Mouse (Mus musculus) T-helper 17 cell (primary cell): ENCODE measurements at regions not wholly inside any gene's neighbourhood (a gene's known extent, or its start where the extent isn't known, plus 50 kb on each side); places are given as distances from the start of the nearest gene placed in this dataset.

Experiments used
- in situ Hi-C, 2 experiments: fragments of 300-600 bp; cut with MboI, MseI; formaldehyde crosslinking; loops; 1 replicate in 1 of 2; 2 replicates in 1 of 2; pipeline ENCODE4 v1.15.1; 2025; ENCODE audit warnings: high pct_unique_total_duplicates in 2 of 2

GRCm38 (mm10) chr2:48612251-48612650 is 201.7 kb upstream of the Acvr2a start:
- in situ Hi-C loops = no loop called here

- in situ Hi-C loops = no loop called here
Observed at GRCm38 (mm10) chr2:48617141-48617699, 196.7 kb upstream of the Acvr2a start.

GRCm38 (mm10) chr2:48619042-48619441 is 194.9 kb upstream of the Acvr2a start:
- in situ Hi-C loops = no loop called here

- in situ Hi-C loops = no loop called here
Observed at GRCm38 (mm10) chr2:48620815-48621214, 193.1 kb upstream of the Acvr2a start.

GRCm38 (mm10) chr2:48622316-48622715 is 191.6 kb upstream of the Acvr2a start:
- in situ Hi-C loops = no loop called here

GRCm38 (mm10) chr2:48624040-48624439 is 189.9 kb upstream of the Acvr2a start:
- in situ Hi-C loops = no loop called here

GRCm38 (mm10) chr2:48624461-48624860 is 189.4 kb upstream of the Acvr2a start:
- in situ Hi-C loops = no loop called here

GRCm38 (mm10) chr2:48627011-48627410 is 186.9 kb upstream of the Acvr2a start:
- in situ Hi-C loops = loop anchor here in 1 of 2 experiments (25.0 kb wide), 1 partner anchor 1035 kb away; no protein-coding TSS in a partner anchor

GRCm38 (mm10) chr2:48629106-48630050 is 184.5 kb upstream of the Acvr2a start:
- in situ Hi-C loops = loop anchor here in 1 of 2 experiments (25.0 kb wide), 1 partner anchor 1033 kb away; no protein-coding TSS in a partner anchor

GRCm38 (mm10) chr2:48634456-48635174 is 179.3 kb upstream of the Acvr2a start:
- in situ Hi-C loops = loop anchor here in 1 of 2 experiments (25.0 kb wide), 1 partner anchor 1028 kb away; no protein-coding TSS in a partner anchor

GRCm38 (mm10) chr2:48636108-48636507 is 177.8 kb upstream of the Acvr2a start:
- in situ Hi-C loops = loop anchor here in 1 of 2 experiments (25.0 kb wide), 1 partner anchor 1026 kb away; no protein-coding TSS in a partner anchor

GRCm38 (mm10) chr2:48644114-48644513 is 169.8 kb upstream of the Acvr2a start:
- in situ Hi-C loops = loop anchor here in 1 of 2 experiments (25.0 kb wide), 1 partner anchor 1018 kb away; no protein-coding TSS in a partner anchor

- in situ Hi-C loops = no loop called here
Observed at GRCm38 (mm10) chr2:48650281-48650680, 163.6 kb upstream of the Acvr2a start.

GRCm38 (mm10) chr2:48661222-48661621 is 152.7 kb upstream of the Acvr2a start:
- in situ Hi-C loops = no loop called here

- in situ Hi-C loops = no loop called here
Observed at GRCm38 (mm10) chr2:48665103-48665502, 148.8 kb upstream of the Acvr2a start.

- in situ Hi-C loops = no loop called here
Observed at GRCm38 (mm10) chr2:48689098-48689497, 124.8 kb upstream of the Acvr2a start.

- in situ Hi-C loops = no loop called here
Observed at GRCm38 (mm10) chr2:48694509-48694908, 119.4 kb upstream of the Acvr2a start.

GRCm38 (mm10) chr2:48700886-48701285 is 113.0 kb upstream of the Acvr2a start:
- in situ Hi-C loops = loop anchor here in 1 of 2 experiments (10.0 kb wide), 1 partner anchor 916 kb away; no protein-coding TSS in a partner anchor

- in situ Hi-C loops = loop anchor here in 1 of 2 experiments (10.0 kb wide), 1 partner anchor 920 kb away; no protein-coding TSS in a partner anchor
Observed at GRCm38 (mm10) chr2:48705103-48705804, 108.7 kb upstream of the Acvr2a start.

GRCm38 (mm10) chr2:48705805-48706150 is 108.1 kb upstream of the Acvr2a start:
- in situ Hi-C loops = loop anchor here in 1 of 2 experiments (10.0 kb wide), 1 partner anchor 921 kb away; no protein-coding TSS in a partner anchor

GRCm38 (mm10) chr2:48706188-48706587 is 107.7 kb upstream of the Acvr2a start:
- in situ Hi-C loops = loop anchor here in 1 of 2 experiments (10.0 kb wide), 1 partner anchor 921 kb away; no protein-coding TSS in a partner anchor
